Mouse (Mus musculus) layer of hippocampus, adult 11-12 months (tissue): ENCODE results near the gene Usb1.
"Not testable (repeated sequence)": the region's sequence is repeated elsewhere in the genome, so short reads cannot be mapped to it uniquely, and the experiment has no call there.

ENCODE experiments used
- DNase-seq: peaks from one replicate; pipeline ENCODE4 v3.0.0; 2022; ENCODE audit warnings: low spot score

Gene Usb1

DNA sequence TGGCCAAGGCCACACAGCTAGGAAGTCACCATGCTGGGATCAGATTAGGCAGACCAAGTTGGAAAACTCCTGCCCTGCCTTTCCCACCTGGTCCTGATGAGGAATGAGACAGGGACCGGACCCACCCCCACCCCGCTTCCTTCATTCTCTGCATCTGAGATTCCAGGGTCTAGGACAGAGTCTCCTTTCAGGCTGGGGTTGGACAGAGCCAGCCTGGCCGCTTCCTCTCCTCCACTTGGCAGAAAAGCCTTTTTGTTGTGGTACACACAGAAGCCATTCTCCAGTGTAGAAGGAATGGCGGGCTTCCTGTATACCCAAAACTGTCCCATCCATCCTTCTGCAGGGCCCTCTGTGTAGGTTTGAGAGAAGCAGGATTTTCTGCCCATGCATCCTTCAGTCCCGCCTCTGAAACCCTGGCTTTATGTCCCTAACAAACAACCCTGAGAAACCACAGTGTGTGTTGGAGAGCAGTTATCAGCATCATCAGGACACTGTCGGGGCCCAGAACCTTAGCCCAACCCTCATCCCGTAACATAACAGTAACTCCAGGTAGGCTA is 43.4 kb downstream of the Usb1 start:
- no peak for DNase-seq

DNA sequence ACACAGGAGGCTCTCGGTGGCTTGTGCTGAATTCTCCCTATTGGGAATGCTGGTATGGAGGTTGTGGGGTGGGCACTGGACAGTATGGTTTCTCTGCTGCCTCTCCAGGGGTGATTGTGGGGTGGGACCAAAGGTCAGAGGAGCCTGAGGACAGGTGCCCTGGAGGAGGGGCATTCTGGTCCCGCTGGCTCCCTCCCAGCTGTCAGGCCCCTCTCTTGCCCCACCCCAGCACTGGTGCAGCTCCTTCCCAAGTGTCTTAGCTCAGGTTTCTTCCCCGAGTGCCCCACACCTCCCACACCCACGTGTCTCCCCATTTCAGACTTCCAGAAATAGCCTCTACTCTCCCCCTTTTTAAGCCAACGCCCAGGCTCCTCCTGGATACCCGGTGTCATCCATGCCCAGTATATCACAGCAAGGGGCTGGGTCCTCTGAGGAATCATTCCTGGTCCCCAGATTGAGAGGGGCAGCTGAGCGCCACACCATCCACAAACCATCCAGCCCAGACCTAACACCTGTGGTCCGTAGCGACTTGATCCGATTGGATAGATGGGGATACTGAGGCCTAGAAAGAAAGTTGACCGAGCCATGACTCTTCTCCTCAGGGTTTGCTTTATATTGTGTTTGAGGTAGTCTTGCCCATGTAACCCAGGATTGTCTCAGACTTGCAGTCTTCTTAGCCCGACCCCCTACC is 44.4 kb downstream of the Usb1 start:
- DNase-seq: no peak

DNA sequence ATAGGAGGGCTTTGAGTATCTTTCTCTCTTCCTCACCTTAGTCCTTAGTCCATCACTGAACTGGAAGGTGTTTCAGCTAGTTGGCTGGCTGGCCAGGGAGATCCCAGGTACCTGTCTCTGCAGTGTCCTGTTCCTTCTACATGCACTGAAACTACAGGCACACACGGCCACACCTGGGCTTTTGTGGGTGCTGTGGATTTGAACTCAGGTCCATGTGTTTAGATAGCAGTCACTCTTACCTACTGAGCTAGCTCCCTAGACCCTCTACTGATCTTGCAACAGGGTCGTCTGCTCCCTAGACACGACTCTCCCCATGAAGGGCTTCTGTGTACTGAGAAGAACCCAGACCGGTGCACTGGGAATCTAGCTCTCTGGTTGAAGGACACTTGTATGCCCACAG is 45.0 kb downstream of the Usb1 start:
- DNase-seq: no peak

DNA sequence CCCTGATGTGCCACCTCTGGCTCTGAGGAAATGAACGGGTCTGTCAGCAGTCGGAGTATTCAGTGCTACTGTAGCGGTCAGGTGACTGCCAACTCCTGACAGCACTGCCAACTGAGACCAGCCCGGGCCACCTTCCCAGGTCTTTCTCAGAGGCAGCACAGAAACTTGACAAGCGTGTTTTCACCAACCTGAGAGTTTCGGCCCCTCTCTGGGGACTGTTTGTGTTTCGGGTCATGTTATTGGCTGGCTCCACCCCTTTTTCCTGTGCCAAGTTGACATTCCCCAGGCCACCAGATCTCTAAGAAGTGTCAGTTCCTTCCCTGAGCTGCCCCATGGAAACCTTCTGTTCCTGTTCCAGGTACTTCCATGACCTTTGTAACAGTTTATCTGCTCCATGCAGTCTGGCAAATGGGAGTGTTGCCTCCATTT is 45.8 kb downstream of the Usb1 start:
- no peak for DNase-seq

DNA sequence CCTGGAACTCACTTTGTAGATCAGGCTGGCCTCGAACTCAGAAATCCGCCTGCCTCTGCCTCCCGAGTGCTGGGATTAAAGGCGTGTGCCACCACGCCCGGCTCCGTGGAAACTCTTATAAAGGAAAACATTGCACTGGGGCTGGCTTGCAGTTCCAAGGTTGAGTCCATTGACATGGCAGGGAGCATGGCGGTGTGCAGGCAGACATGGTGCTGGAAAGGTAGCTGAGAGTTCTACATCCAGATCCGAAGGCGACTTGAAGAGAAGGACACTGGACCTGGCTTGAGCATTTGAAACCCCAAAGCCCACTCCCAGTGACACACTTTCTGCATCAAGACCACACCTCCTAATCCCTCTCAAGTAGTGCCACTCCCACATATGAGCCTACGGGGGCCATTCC is 46.8 kb downstream of the Usb1 start:
- DNase-seq: not testable (repeated sequence)

DNA sequence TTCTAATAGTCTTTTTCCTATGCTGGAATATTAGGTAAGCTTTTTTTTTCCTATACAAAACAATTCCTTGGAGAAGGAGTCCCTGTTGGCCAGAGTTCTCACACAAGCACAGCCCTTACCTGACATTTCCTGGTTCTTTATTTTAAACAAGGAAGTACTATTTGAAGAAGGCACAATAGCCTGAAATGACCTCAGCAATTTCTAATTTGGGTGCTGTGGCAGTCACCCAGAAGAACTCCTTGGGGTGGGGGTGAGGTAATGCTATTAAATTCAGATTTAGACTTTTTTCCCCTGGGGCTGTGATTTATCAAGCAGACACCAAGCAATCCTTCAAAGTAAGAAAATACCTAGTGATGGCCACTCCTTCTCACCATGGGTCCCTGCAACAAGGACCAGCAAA is 48.9 kb downstream of the Usb1 start:
- no peak for DNase-seq

DNA sequence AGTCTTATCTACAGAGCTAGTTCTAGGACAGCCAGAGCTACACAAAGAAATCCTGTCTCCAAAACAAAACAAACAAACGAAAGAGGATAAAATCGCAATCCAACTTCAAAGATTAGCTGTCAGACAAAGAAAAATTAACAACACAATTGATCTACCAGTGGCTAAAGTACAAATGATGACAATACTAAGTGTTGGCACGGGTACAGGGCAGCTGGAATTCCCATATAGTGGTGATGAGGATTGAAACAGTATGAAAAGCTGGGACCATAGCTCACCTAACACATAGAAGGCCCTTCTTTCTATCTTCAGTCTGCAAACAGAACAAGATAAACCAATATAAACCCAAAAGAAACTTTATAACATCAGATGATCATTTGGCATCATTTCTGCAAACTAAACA is 49.5 kb downstream of the Usb1 start:
- DNase-seq: no peak

DNA sequence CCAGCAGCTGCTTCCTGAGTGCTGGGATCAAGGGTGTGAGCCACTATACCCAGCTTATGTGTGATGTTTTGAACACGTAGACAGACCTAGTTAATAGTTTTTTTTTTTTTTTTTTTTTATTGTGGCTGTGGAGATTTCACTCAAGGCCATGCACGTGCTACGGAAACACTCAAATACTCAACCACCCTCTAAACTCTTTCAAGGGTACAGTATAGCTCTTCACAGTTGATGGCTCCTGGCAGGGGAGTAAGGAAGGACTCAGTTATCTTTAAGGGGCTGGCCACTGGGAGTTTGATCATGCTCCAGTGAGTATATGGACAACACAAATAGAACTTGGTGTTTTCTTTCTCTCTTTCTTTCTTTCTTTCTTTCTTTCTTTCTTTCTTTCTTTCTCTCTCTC is 52.4 kb downstream of the Usb1 start:
- DNase-seq: no peak

DNA sequence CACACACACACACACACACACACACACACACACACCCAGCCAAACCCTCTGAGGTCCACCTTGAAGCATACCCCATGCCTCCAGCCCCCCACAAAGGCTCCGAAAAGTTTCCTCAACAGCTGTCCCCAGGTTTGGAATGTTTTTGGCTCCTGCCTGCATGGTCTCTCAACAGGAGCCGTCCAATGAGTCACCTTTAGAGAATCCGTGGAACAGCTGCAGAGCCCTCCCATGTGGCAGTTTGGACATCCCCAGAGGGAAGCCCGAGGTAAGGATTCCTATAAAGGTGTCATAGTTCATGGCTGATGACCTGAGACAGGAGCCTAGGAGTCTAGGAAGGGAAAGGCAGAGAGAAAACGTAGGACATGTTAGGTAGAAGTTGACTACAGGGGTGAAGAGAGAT is 54.0 kb downstream of the Usb1 start:
- DNase-seq: no peak

DNA sequence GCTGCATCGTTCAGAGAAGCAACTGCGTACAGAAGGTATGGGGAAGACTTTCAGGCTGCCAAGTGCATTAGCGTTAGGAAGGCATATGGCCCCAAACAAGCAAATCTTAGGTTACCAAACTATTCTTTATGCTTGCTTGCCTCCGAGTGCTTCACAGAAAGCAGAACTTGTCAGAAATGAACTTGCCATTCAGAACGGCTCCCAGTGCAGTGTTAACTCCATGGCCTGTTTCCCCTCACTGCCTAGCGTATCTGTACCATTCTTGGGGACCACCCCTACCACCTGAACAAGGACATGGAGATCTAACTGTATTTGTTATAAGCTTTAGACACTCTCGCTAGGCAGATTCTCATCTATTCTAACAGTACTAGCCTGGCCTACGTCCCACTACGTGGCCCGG is 55.1 kb downstream of the Usb1 start:
- no peak for DNase-seq

DNA sequence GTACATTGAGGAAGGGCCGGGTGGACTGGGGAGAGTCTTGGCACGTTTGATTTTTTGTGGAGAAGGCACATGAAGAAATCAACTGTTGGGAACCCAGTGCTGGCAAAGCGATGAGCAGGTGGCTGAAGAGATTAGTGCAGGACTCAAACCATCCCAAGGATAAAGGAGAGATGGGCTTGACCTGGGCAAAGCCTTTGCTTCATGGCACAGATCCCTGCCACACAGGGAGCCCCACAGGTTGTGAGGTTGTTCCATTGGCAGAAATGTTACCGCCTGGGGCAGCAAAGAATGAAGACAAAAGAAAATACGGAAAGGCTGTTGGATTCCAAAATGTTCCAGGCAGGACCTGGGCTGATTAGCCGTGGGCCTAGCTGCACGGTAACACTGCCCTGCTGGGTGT is 55.9 kb downstream of the Usb1 start:
- no peak for DNase-seq

DNA sequence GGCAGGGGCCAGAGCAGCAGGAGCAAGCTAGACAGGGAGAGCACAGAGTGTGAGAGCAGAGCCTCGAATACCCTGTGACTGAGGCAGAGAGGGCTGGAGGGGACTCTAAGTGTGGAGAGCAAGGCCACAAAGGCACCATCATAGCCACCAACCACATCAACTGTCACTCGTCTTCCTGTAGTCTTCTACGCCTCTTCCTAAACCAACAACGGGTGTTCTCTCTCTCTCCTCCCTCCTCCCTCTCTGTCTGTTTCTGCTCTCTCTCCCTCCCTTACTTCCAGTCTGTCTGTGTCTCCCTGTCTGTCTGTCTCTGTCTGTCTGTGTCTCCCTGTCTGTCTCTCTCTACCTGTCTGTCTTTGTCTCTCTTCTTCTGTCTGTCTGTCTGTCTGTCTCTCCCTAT is 58.2 kb downstream of the Usb1 start:
- DNase-seq: no peak

DNA sequence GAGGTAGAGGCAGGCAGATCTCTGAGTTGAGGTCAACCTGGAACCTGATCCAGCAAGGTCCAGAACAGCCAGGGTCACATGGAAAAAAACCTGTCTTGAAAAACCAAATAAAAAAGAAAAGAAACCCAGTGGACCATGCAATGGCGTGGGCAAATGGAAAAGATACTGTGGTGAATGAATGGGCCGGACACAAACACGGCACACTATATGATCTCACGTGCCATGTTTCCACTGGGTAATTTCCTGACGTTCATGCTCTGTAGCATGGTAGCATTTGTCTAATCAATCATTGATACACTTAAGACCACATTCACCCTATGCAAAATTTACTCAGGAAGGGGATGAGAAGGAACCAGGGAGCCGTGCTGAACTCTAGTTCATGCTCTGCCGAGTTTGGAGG is 59.0 kb downstream of the Usb1 start:
- DNase-seq: no peak

DNA sequence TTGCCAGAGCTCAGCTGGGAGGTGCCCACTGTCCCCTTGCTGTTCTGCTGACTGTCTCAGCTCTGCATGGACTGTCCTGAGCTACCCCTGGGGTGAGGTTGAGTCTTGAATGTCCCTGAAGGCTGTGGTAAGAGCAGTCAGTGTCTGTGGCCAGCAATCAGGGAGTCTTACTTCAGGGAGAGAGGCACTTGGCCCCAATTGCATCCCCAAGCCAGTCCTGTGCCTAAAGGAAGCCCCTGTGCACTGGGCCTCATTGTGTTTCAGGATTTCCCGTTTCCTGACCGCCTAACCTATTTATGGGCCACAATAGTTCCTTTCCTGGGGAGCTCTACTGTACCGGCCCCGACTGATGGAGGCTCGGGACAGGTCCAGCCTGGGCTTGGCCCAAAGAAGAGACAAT is 60.5 kb downstream of the Usb1 start:
- no peak for DNase-seq

DNA sequence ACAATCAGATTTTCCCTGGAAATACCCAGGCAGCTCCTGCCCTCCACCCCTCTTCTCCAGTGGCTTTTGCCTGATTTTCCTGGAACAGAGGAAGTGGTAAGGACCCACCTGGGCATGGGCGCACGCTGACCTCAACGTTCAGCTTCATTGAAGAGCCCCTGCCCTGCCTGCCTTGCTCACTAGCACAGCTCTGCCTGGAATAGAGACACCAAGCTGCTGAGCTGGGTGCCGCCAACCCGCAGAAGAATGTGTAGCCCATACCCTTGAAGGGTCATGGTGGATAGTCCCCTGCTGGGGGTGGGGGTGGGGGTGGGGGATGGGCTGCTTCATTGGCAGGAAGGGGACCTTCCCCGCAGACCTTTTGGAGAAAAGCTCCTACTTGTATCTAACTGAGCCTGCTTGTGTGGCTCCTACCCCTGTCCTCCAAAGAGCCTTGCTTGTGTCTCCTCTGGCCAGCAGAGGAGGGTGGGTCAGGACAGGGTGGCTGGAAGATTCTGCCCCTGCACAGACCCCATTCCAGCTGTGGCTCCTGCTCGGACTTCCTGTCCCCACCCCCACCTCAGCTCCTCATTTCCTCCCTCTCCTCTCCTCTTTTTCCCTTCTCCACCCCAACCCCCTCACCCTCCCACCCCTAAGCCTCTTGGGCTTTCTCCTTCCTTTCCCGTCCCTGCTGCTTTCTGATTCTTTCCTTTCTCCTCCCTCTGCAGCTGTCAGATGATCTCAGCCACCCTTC is 63.3 kb downstream of the Usb1 start:
- no peak for DNase-seq

DNA sequence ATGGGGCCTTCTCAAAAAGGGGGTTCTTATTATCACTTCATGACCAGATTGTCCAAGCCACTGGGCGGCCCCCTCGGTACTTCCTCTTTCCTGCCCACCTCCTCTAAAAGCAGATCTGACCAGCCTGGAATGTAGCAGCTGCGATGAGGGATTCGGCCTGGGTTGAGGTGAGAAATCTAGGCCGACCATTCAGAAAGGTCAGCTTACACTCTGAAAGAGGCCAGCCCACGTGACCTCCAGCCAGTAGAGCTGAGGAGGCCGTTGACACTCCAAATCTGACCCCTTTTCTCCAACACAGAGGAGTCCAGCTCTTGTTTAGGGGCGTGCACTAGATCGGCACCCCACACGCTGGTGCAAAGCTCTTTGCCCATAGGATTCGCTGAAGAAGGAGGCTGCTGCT is 64.7 kb downstream of the Usb1 start:
- no peak for DNase-seq
